Mouse (Mus musculus) heart, adult 9 months (tissue): ENCODE results near the gene Il6ra.
A peak's percentile ranks its signal among the peaks of the same experiment; 100 is the strongest.

Experiments
- DNase-seq, 2 experiments: peaks; one replicate each; pipeline ENCODE4 v3.0.0; 2022; ENCODE audit warnings: low spot score in 2 of 2

Il6ra gene

GRCm38 (mm10) chr3:89909703-89910542 is 3.1 kb downstream of the Il6ra start:
- peak in 1 of 2 experiments; percentile 38 for DNase-seq

- no peak for DNase-seq
These were observed 4.2 kb downstream of the Il6ra start for GRCm38 (mm10) chr3:89908836-89909235.

- no peak for DNase-seq
These were observed 5.2 kb downstream of the Il6ra start for GRCm38 (mm10) chr3:89907846-89908245.

- no peak for DNase-seq
These were observed 13.5 kb downstream of the Il6ra start for GRCm38 (mm10) chr3:89899511-89899908.

GRCm38 (mm10) chr3:89898870-89899510 is 14.0 kb downstream of the Il6ra start:
- DNase-seq = peak; percentile 66 to 73

GRCm38 (mm10) chr3:89898011-89898410 is 15.0 kb downstream of the Il6ra start:
- no peak for DNase-seq

- DNase-seq = no peak
These were observed 15.7 kb downstream of the Il6ra start for GRCm38 (mm10) chr3:89897204-89897796.

GRCm38 (mm10) chr3:89896571-89896970 is 16.4 kb downstream of the Il6ra start:
- DNase-seq = no peak

- no peak for DNase-seq
These were observed 20.4 kb downstream of the Il6ra start for GRCm38 (mm10) chr3:89892517-89893106.

- DNase-seq = no peak
These were observed 21.3 kb downstream of the Il6ra start for GRCm38 (mm10) chr3:89891696-89892095.

GRCm38 (mm10) chr3:89889841-89890430 is 23.1 kb downstream of the Il6ra start:
- peak; percentile 43 to 44 for DNase-seq

- no peak for DNase-seq
These were observed 25.3 kb downstream of the Il6ra start for GRCm38 (mm10) chr3:89887582-89888230.

GRCm38 (mm10) chr3:89885766-89886165 is 27.2 kb downstream of the Il6ra start:
- no peak for DNase-seq

GRCm38 (mm10) chr3:89883582-89884041 is 29.4 kb downstream of the Il6ra start:
- no peak for DNase-seq

GRCm38 (mm10) chr3:89882556-89883181 is 30.3 kb downstream of the Il6ra start:
- no peak for DNase-seq

- DNase-seq = no peak
These were observed 32.8 kb downstream of the Il6ra start for GRCm38 (mm10) chr3:89880036-89880851.

GRCm38 (mm10) chr3:89879326-89879725 is 33.7 kb downstream of the Il6ra start:
- DNase-seq = no peak

GRCm38 (mm10) chr3:89878456-89878855 is 34.5 kb downstream of the Il6ra start:
- DNase-seq = no peak

GRCm38 (mm10) chr3:89877129-89877528 is 35.9 kb downstream of the Il6ra start:
- DNase-seq = no peak

GRCm38 (mm10) chr3:89876469-89876868 is 36.5 kb downstream of the Il6ra start:
- DNase-seq = no peak
